Mouse (Mus musculus) liver, postnatal 0 days (tissue): ENCODE results near the gene Gm21992. TPM values are rescaled to one million over a fixed set of nuclear protein-coding genes. Genes with fewer than 3 reads are reported as not detected.
A peak's percentile ranks its signal among the peaks of the same experiment; 100 is the strongest.

Source experiments
- ATAC-seq: fragments of 200-750 bp; cut with Nextera tagmentation; 2 replicates; pipeline ENCODE4 v1.8.0; 2017; ENCODE audit warnings: mild to moderate bottlenecking, moderate library complexity
- DNase-seq: peaks from one replicate; pipeline ENCODE4 v3.0.0-alpha.2; 2016
- H3K27ac ChIP-seq: fragments of 300-500 bp; sonication (generic); 2 replicates; pipeline ENCODE4 v1.5.1; 2014; ENCODE audit warnings: antibody characterized with exemption, moderate library complexity, mild to moderate bottlenecking, low read depth
- H3K27me3 ChIP-seq: fragments of 300-500 bp; sonication (generic); 2 replicates; pipeline ENCODE4 v1.6.1; 2014; ENCODE audit warnings: low read length, control low read depth, mixed read lengths; ENCODE audit not compliant: insufficient read depth
- H3K36me3 ChIP-seq: fragments of 300-500 bp; sonication (generic); replicated peaks from 2 replicates; pipeline ENCODE4 v1.6.1; 2014; ENCODE audit warnings: mild to moderate bottlenecking, control low read depth, low read length, moderate library complexity, mixed read lengths; ENCODE audit not compliant: insufficient read depth
- H3K4me1 ChIP-seq: fragments of 300-500 bp; sonication (generic); 2 replicates; pipeline ENCODE4 v1.6.1; 2014; ENCODE audit warnings: antibody characterized with exemption, mild to moderate bottlenecking, control low read depth; ENCODE audit not compliant: insufficient read depth
- H3K4me2 ChIP-seq: fragments of 300-500 bp; sonication (generic); 2 replicates; pipeline ENCODE4 v1.6.1; 2014; ENCODE audit warnings: low read depth, mild to moderate bottlenecking, low read length, moderate library complexity, mixed read lengths
- H3K4me3 ChIP-seq: fragments of 300-500 bp; sonication (generic); 2 replicates; pipeline ENCODE4 v1.5.1; 2014; ENCODE audit warnings: low read depth, low read length
- H3K9ac ChIP-seq: fragments of 300-500 bp; sonication (generic); replicated peaks from 2 replicates; pipeline ENCODE4 v1.6.1; 2014; ENCODE audit warnings: mild to moderate bottlenecking, moderate library complexity
- H3K9me3 ChIP-seq: fragments of 300-500 bp; sonication (generic); 2 replicates; pipeline ENCODE4 v1.6.1; 2016; ENCODE audit warnings: mild to moderate bottlenecking, control low read depth, low read length, mixed read lengths
- CTCF ChIP-seq: sonication (generic); IDR thresholded peaks from 2 replicates; pipeline ENCODE4 v1.5.1; 2016; ENCODE audit warnings: antibody characterized with exemption, low read depth
- EP300 ChIP-seq: IDR thresholded peaks from 2 replicates; pipeline ENCODE4 v1.6.1; 2016; ENCODE audit warnings: antibody characterized with exemption, low read depth, mild to moderate bottlenecking
- WGBS: fragments of 180-500 bp; shearing (Covaris S2); extraction: QIAGEN DNeasy Blood & Tissue Kit; methylation state at CpG from one replicate; pipeline ENCODE4 v1.1.7; 2014; ENCODE audit not compliant: insufficient replicate concordance; 5-methylcytosine and 5-hydroxymethylcytosine counted together
- polyA plus RNA-seq: library from polyadenylated mRNA; unstranded; fragments of >200 nt; fragmentation: Nextera tagmentation; extraction: Ambion mirVana; gene quantifications from 2 replicates; pipeline ENCODE4 v1.2.1, GENCODE M21; 2015

Gene Gm21992
- polyA plus RNA-seq, 1 experiment from 2014 or later: 13.1 TPM

DNA sequence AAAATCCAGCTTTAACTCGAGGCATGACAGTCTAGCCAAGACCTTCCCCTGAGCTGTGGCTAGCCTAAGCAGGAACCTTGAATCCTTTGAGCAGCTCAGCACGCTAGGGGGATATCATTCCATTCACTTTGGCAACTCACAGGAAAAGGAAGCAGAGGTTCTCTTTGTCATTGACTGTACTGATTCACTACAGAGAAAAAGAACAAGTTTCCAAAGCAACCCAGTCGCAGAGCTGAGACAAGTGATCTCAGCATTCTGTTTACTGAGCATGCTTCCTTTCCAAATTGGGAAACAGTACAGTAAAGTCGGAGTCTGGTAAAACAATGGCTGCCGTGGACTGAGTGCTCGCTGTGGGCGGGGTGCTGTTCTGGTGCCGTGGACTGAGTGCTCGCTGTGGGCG is 102.6 kb downstream of the Gm21992 start:
- H3K9ac ChIP-seq: no peak overlapping the region
- H3K27me3 ChIP-seq: peaks cover 50% of the 10 kb centered on the region
- no peaks in the 10 kb centered on the region for H3K9me3 ChIP-seq
- TF ChIP-seq CTCF: no peak
- TF ChIP-seq EP300: no peak
- DNase-seq (no peak), ATAC-seq (no peak)
- no peaks in the 10 kb centered on the region for H3K36me3 ChIP-seq
- no peak overlapping the region for H3K4me3 ChIP-seq
- H3K27ac ChIP-seq: no peak overlapping the region
- WGBS: 56% methylated on average over 10 of the region's 10 CpGs
- peaks cover 6% of the 10 kb centered on the region for H3K4me1 ChIP-seq
- H3K4me2 ChIP-seq: no peak overlapping the region

DNA sequence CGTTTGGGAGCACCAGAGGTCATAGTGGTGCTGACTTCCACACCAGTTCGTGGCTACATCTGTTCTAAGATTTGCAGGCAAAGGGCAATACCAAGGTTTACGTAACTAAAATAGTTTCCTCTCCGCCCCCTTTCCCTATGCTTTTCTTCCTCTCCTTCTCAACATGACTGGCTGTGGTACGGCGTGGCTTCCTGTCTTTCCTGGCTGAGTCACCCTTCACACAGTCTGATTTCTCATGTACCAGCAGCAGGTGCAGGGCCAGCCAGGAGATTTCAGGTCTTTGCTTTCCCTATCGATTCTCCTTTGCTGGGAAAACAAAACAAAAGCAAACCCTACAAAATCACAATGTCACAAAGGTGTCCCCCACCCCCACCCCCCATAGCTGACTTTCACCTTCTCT is 110.2 kb downstream of the Gm21992 start:
- Histone ChIP-seq H3K4me1 (peaks cover 15% of the 10 kb centered on the region), H3K9ac (no peak overlapping the region), H3K4me3 (no peak overlapping the region), H3K27me3 (peaks cover 31% of the 10 kb centered on the region), H3K27ac (no peak overlapping the region), H3K4me2 (no peak overlapping the region), H3K9me3 (no peaks in the 10 kb centered on the region), H3K36me3 (no peaks in the 10 kb centered on the region)
- TF ChIP-seq CTCF (no peak), EP300 (no peak)
- DNase-seq (no peak), ATAC-seq (peak; percentile 66; the same call in 1 of the 2 replicates)
- WGBS: 22% methylated on average over 7 of the region's 7 CpGs

DNA sequence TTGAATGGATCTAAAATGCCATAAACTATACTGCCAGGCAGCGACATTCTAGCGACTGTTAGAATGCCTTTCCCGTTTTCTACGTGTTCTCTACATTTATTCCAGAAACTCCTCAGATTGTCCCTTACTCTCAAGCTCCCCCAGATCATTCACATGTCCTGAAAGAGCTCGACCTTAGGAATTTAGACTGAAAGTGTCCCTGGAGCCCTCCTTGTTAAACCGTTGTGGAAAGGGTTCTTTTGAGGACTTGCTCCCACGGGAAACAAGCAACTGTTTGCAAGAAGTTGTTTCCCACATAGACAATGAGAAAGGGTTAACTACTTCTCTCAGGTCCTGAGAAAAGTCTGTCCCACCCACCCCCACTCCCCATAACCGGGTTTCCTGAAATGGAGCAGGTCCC is 110.8 kb downstream of the Gm21992 start:
- Histone ChIP-seq H3K9ac (no peak overlapping the region), H3K36me3 (no peaks in the 10 kb centered on the region), H3K4me3 (no peak overlapping the region), H3K4me1 (peaks cover 15% of the 10 kb centered on the region), H3K27me3 (peaks cover 31% of the 10 kb centered on the region), H3K9me3 (no peaks in the 10 kb centered on the region), H3K4me2 (no peak overlapping the region), H3K27ac (no peak overlapping the region)
- 62% methylated on average over 8 of the region's 8 CpGs for WGBS
- no peak for ATAC-seq
- DNase-seq: no peak
- no peak for TF ChIP-seq EP300
- no peak for TF ChIP-seq CTCF

DNA sequence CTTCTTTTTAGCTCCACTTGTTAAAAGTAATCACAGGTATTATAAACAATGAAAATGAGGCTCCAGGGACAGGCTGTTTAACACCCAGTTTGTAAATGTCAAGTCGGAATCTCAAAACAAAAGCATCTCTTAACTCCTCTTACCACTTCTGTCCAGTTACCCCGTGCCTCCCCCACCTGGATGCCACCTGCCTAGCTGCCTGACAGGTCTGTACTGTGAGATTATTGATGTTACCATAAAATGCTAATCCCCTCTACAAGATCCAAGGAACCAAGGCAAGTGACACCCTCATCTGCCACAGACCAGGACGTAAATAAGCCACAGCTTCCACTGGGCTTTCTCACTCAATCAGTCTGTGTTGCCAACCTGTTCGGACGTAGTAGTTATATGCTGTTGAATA is 111.6 kb downstream of the Gm21992 start:
- H3K27me3 ChIP-seq: peaks cover 31% of the 10 kb centered on the region
- no peak for DNase-seq
- H3K9me3 ChIP-seq: no peaks in the 10 kb centered on the region
- H3K27ac ChIP-seq: no peak overlapping the region
- ATAC-seq: no peak
- H3K9ac ChIP-seq: no peak overlapping the region
- H3K4me1 ChIP-seq: peaks cover 15% of the 10 kb centered on the region
- H3K36me3 ChIP-seq: no peaks in the 10 kb centered on the region
- no peak for TF ChIP-seq EP300
- TF ChIP-seq CTCF: no peak
- H3K4me2 ChIP-seq: no peak overlapping the region
- WGBS: 65% methylated on average over 5 of the region's 5 CpGs
- H3K4me3 ChIP-seq: no peak overlapping the region

GRCm38 (mm10) chr19:4698856-4699255 is 112.6 kb downstream of the Gm21992 start:
- Histone ChIP-seq H3K9ac (no peak overlapping the region), H3K9me3 (no peaks in the 10 kb centered on the region), H3K27ac (no peak overlapping the region), H3K4me1 (peaks cover 15% of the 10 kb centered on the region), H3K4me3 (0 out of 2 replicates have a peak overlapping the region, but pooled peaks have one; percentile 44), H3K36me3 (no peaks in the 10 kb centered on the region), H3K4me2 (no peak overlapping the region), H3K27me3 (peaks cover 31% of the 10 kb centered on the region)
- no peak for TF ChIP-seq EP300
- no peak for TF ChIP-seq CTCF
- ATAC-seq: no peak
- no peak for DNase-seq
- 37% methylated on average over 8 of the region's 8 CpGs for whole genome bisulfite sequencing

- no peaks in the 10 kb centered on the region for H3K9me3 ChIP-seq
- 4% methylated on average over 38 of the region's 40 CpGs for WGBS
- H3K4me3 ChIP-seq: peak within 1 kb of the TSS; percentile 44
- H3K36me3 ChIP-seq: no peaks in the 10 kb centered on the region
- H3K27ac ChIP-seq: no peak within 1 kb of the TSS
- no peak within 1 kb of the TSS for H3K9ac ChIP-seq
- H3K4me1 ChIP-seq: peaks cover 15% of the 10 kb centered on the region
- DNase-seq (peak; percentile 76), ATAC-seq (peak; percentile 55; the same call in 1 of the 2 replicates)
- H3K4me2 ChIP-seq: peak within 1 kb of the TSS; percentile 77
- TF ChIP-seq EP300: no peak
- TF ChIP-seq CTCF: no peak
- H3K27me3 ChIP-seq: peaks cover 31% of the 10 kb centered on the region
Observed at GRCm38 (mm10) chr19:4698205-4698677, 113.2 kb downstream of the Gm21992 start, which contains the start of gene Gm960. TSS of gene Gm960 (minus strand) at chr19:4698668.

DNA sequence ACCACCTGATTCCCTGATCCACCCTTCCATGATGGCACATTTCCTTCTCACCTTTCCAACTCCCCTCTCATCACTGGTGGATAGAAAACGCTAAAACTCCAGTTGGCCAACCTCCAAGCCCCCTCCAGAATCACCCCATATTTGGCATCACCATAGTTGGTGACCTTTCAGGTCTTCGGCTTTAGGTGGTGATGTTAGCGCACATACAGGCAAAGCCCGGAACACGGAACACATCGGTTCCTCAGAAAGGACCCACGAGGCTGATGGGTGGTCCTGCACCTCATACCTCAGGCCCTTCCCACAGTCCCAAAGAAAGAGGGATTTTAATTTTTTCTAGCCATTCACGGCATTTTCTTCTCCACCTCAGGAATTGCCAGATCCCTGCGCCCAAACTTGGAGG is 113.7 kb downstream of the Gm21992 start:
- no peak for ATAC-seq
- H3K27me3 ChIP-seq: peaks cover 31% of the 10 kb centered on the region

More for the DNA sequence above, 113.7 kb downstream of the Gm21992 start:
- no peak overlapping the region for H3K27ac ChIP-seq
- TF ChIP-seq CTCF (no peak), EP300 (no peak)
- no peaks in the 10 kb centered on the region for H3K9me3 ChIP-seq
- 75% methylated on average over 9 of the region's 9 CpGs for WGBS
- H3K4me2 ChIP-seq: peak overlapping the region; percentile 77
- no peaks in the 10 kb centered on the region for H3K36me3 ChIP-seq
- DNase-seq: no peak
- H3K4me1 ChIP-seq: peaks cover 15% of the 10 kb centered on the region
- H3K4me3 ChIP-seq: peak overlapping the region; percentile 44; the same call in 1 of the 2 replicates
- H3K9ac ChIP-seq: no peak overlapping the region
